Mouse (Mus musculus): ENCODE measurements around the gene Cfap43.

DNA sequence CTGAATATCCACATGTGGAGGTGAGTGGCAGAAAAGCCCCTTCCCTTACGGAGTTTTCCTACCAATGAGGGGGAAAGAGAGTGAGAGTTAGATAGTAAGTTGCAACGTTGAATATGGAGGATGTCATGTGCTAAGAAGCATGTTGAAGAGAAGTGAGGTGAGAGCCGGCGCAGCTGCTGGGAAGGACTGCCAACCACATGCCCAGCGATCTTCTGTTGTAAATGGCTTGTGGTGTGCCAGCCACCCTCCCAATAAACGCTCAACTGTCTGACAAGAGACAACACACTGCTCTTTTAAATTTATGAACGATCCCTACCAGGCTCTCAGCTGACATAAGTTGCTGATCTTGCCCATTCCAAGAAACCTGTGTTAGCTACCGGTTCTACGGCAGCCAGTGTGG is 101.4 kb downstream of the Cfap43 start:
- TF ChIP-seq POLR2A (IDR thresholded peaks at IDR 0.05; ENCODE audit: extremely low read depth, insufficient read depth, low read length) (no peak), CTCF (IDR thresholded peaks at IDR 0.05; ENCODE audit: low read depth, low read length) (no peak)

Data from liver, adult 2 months (tissue).